Mouse (Mus musculus): ENCODE measurements at regions not wholly inside any gene's neighbourhood (a gene's known extent, or its start where the extent isn't known, plus 50 kb on each side); places are given as distances from the start of the nearest gene placed in this dataset.

DNA sequence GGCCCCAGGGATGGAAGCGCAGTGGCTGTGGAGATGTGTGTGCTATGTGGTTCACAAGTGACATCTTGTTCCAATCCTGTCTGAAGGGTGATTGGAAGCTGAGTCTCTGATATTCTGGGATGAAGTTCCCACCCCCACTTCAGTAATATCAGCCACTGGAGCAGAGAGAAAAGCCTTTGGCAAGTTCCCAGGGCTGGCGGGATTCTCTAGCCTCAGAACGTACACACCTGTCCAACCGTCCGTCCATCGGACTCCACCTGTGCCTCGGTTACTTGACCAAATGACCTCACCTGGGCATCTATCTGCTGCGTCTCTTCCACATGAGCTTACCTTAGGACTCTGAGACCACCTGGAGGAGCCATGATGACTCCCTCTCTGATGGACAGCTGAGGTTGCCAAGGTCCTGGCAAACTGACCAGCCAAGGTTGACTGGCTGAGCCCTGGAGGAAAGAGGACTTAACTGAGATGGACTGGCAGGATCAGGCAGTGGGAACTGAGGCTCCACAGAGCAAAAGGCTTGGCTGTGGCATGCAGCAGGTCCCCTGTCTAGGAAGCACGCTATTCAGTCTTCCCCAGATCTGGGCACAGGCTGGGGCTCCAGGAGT lies 152.5 kb upstream of the A530016L24Rik start:
- no peak for DNase-seq

DNA sequence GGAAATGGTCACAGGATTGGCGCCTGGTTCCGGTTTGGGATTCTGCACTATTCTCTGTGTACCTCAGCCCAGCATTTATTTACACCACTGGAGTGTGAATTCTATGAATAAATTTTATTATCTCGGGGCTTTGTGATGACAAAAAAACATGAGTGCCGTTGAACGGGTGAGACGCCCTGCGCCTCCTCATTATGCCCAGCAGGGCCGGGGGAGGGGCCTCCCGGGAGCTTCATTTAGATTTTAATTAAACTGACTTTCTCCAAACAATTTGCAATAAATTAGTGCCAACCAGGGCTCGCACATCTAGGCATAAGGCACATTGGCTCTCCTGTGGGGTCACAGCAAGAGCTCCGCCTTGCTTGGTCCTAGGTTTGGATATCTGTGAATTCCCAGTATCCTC lies 151.8 kb upstream of the A530016L24Rik start:
- no peak for DNase-seq

DNA sequence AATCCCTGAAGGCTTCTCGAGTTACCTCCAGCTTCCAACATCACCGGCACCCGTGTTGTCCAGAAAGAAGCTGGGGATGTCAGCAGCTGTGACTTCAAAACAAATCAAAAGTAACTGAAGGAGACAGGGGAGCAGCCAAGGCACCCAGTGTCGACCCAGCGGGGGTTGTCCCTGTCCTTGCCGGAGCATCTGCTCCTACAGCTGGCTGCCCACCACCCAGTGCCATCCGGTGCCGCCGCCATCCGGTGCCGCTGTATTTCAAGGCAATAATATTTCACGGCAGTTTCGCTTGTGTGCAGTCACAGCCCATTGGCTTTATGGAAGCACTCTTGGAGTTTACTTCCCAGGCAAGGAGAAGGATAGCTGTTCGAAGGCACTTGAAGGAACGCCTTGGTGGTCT lies 150.3 kb upstream of the A530016L24Rik start:
- DNase-seq: peak; percentile 3

DNA sequence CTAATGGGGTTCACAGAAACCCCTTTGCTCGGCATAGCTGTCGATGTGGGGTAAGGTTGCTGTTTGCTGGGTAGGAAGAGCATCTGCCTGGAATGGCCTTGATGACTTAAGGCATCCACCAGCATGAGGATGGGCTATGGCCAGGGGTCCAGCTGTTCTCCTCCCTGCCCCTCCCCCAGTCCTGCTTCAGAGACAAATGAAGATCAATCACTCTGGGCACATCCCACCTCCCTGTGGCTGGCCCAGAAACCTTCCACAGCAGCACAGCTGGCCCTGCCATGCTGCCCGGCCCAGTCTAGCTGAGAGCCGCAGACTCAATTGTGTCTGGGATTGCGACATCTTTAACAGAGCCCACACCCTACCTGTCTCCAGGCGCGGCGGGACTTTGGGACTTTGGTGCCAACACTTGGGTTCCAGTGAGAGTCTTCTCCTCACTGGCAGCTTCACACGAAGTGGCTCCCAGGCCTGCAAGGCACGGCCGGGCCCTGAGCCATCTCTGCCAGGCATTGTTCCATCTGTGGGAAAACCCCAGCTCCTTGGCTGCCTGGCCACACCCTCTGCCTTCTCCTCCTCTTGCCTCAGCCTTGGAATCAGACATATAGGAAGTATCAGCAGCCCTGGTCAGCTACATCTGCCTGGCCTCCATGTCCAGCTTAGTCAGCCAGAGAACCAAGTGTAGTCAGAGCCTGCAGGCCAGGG lies 149.6 kb upstream of the A530016L24Rik start:
- peak; percentile 61 for DNase-seq

GRCm38 (mm10) chr12:112340248-112340647 lies 149.0 kb upstream of the A530016L24Rik start:
- DNase-seq: no peak

DNA sequence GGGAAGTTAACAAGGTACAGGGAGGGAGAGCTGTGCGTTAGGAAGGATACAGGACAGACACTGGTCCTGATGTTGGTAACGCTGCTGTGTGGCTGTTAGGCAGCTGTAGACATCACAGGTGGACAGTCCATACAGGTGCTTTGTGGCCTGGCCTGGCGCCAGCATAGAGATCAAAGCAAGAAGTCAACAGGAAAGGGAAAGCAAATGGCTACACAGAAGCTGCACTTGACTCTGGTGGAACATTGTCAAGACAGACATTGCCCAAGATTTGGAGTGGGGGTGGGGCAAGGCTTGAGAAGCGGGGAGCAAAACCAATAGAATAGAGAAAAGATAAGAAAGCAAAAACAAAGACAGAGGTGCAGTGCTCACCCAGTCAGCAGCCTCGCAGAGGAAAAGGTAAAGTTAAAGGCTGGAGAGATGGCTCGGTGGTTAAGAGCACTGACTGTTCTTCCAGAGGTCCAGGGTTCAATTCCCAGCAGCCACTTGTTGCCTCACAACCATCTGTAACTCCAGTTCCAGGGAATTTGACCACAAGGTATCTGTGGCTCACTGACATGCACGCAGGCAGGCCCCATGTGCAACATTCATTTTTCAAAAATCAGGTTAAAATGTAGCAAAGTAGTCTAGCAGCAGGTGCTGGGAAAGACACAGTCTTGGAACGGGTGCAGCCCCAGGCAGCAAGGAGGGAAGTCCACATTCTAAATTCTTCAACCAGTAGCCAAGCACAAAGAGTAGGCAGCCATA lies 147.3 kb upstream of the A530016L24Rik start:
- DNase-seq: no peak

DNA sequence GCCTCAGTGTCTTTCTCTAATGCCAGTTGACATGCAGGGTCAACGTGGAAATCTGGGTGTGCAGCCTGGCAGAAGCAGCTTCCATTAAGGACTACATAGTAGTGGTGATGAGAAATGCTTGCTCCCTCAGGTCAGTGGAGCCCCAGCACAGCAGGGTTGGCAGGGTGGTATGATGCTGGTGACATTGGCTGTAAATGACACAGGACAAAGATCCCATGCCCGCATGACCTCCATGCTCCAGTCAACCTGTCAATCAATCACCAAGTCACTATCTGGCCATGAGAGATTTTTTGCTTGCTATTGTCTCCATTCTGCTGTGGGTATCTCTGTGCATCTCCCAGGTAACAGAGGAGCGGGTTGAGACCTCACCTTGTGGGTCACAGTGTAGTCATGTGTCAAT lies 146.2 kb upstream of the A530016L24Rik start:
- DNase-seq: no peak

GRCm38 (mm10) chr12:112344285-112344684 lies 145.0 kb upstream of the A530016L24Rik start:
- DNase-seq: no peak

DNA sequence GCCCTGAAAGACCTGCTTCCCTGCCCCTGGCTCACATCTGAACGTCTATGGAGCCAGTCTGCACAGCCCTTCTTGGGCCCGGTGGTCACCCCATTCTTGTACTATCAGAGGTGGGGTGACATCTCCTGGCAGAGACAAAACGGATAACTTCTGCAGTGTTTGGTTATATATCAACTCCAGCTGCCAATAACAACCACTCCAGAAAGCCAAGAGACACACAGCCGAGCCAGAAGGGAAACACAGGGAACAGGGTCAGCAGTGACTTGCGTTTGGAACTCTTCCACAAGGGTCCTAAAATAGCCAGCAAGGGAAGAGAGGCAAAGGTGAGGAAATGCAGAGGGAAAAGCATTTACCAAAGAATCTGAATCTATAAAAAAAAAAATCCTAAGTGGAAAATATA lies 143.5 kb upstream of the A530016L24Rik start:
- no peak for DNase-seq

DNA sequence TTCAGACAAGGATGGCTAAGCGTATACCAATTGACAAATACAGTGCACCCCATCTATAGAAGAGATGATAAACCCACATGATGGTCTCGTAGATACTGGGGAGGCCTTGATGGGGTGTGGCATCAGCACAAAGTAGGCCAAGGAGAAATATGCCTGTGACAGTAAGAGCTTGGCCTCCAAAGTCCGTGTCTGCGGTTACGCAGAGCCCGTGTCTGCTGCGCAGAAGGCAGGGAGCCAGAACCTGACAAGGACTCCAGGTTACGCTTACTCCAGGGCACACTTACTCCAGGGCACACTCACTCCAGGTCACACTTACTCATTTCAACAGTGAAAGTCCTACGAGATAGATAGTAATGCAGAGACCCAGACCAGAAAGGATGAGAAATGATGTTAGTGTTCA lies 141.1 kb upstream of the A530016L24Rik start:
- DNase-seq: peak; percentile 22

DNA sequence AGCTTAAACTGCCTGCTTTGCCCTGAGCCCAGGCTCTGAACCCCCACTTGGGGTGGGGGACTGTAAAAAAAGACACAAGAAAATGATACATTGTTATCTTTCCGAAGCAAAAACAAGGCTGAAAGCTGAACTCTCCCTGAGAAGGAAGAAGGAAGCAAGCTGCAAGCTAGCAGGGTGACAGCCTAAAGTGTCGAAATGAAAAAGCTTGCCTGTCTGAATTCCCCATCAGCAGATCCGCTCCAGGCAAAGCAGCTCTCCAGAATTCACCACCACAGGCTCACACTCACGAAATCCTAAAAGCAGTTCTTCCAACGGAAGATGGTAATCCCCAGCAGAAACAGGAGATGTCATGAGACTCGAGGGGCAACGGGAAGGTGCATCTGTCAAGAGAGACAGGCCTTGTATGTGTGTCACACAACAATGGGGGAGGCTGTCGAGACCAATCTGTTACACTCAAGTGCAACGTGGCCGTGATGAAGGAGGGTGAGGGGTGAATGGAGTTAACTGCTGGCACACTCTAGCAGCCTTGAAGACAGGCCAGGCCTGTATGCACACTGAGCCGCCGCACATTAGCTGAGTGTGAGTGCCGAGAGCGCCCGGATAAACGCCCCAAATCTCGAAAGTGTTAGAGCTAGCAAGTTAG lies 139.5 kb upstream of the A530016L24Rik start:
- no peak for DNase-seq

- no peak for DNase-seq
Measured at GRCm38 (mm10) chr12:112350733-112351132, 138.5 kb upstream of the A530016L24Rik start.

GRCm38 (mm10) chr12:112363349-112363748 lies 125.9 kb upstream of the A530016L24Rik start:
- DNase-seq: no peak

DNA sequence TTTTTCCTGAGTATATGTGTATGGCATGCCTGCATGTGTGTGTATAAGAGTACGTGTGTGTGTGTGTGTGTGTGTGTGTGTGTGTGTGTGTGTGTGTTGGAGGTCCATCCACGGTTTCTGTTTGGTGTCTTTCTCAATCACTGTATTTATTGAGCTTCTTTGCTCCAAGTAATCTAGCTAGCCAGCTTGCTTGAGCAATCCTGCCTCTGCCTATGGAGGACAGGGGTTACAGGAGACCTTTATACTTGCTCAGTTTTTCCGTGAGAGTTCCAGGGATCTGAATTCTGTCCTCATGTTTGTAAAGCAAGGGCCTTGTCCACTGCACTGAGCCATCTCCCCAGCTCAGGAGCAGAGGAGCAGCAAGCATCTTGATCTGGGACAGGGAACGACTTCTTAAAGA lies 122.0 kb upstream of the A530016L24Rik start:
- no peak for DNase-seq

DNA sequence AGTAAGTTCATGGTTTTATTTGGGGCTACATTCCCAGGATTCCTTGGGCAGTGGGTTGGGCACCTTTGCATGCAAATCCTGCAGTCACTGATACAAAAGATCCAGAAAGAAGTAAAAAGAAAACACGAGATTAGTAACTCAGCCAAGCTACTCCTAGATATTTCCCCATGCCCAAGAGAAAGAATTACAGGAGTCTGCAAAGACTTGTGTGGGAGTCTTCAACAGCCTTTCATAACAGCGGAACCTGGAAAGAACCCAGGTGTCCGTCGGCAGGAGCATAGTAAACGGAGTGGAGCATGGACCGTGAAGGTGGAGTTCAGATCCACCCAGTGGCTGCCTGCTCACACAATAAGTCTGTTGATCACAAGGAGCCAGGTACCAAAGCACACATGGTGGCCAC lies 121.1 kb upstream of the A530016L24Rik start:
- DNase-seq: no peak

- DNase-seq: peak; percentile 24
Measured at GRCm38 (mm10) chr12:112369581-112370371, 119.5 kb upstream of the A530016L24Rik start.

- no peak for DNase-seq
Measured at GRCm38 (mm10) chr12:112372234-112373050, 116.8 kb upstream of the A530016L24Rik start.

GRCm38 (mm10) chr12:112373966-112374365 lies 115.3 kb upstream of the A530016L24Rik start:
- no peak for DNase-seq

GRCm38 (mm10) chr12:112376236-112376635 lies 113.0 kb upstream of the A530016L24Rik start:
- no peak for DNase-seq

DNA sequence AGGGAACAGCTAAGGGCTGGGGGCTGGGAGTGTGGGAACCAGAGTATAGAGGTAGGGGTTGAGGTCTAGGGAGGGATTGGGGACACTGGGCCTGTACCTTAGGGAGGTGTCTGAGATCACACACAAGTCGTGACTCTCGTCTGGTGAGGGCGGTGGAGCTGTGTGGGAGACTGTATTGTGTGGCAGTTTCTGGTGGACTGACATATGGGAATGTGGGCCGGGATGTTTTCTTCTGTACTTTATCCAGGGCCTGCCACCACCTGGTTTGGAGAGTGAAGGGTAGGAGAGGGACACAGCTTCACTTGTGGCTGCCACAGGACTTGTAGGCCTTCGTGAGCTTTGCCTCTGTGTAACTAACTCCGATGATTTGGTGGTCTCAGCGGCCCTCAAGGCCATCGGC lies 112.5 kb upstream of the A530016L24Rik start:
- DNase-seq: no peak

Data from adrenal gland, postnatal 14 days (tissue).